Mouse (Mus musculus): ENCODE measurements around the gene Slc39a13.

- TF ChIP-seq CTCF (conservative IDR thresholded peaks at IDR 0.05; ENCODE audit: low read length) = no peak
- no peak for TF ChIP-seq NANOG (IDR thresholded peaks at IDR 0.05; ENCODE audit: borderline replicate concordance, low read length)
- TF ChIP-seq POU5F1 (IDR thresholded peaks at IDR 0.05; ENCODE audit: borderline replicate concordance, low read length) = no peak
These were observed 49.3 kb upstream of the Slc39a13 start for GRCm38 (mm10) chr2:91119551-91119950.

Data from E14TG2a.4 (cell line).